Mouse (Mus musculus) forebrain, embryonic 15.5 days (tissue): ENCODE data around the gene BC049352. TPM values are rescaled to one million over a fixed set of nuclear protein-coding genes. Genes with fewer than 3 reads are reported as not detected.

Source experiments
- ATAC-seq: fragments of 200-750 bp; cut with Nextera tagmentation; replicated peaks from 2 replicates; pipeline ENCODE4 v1.8.0; 2017; ENCODE audit warnings: mild to moderate bottlenecking, moderate TSS enrichment, moderate library complexity
- H3K27ac ChIP-seq: fragments of 300-500 bp; sonication (generic); replicated peaks from 2 replicates; pipeline ENCODE4 v1.5.1; 2015; ENCODE audit warnings: mild to moderate bottlenecking, inconsistent platforms
- H3K27me3 ChIP-seq: fragments of 300-500 bp; sonication (generic); 2 replicates; pipeline ENCODE4 v1.6.1; 2015; ENCODE audit warnings: inconsistent platforms
- H3K36me3 ChIP-seq: fragments of 300-500 bp; sonication (generic); 2 replicates; pipeline ENCODE4 v1.6.1; 2015; ENCODE audit warnings: mild to moderate bottlenecking, inconsistent platforms
- H3K4me1 ChIP-seq: fragments of 300-500 bp; sonication (generic); 2 replicates; pipeline ENCODE4 v1.6.1; 2015; ENCODE audit warnings: inconsistent platforms
- H3K4me2 ChIP-seq: fragments of 300-500 bp; sonication (generic); replicated peaks from 2 replicates; pipeline ENCODE4 v1.6.1; 2015; ENCODE audit warnings: mild to moderate bottlenecking, inconsistent platforms
- H3K4me3 ChIP-seq: fragments of 300-500 bp; sonication (generic); 2 replicates; pipeline ENCODE4 v1.5.1; 2015; ENCODE audit warnings: mild to moderate bottlenecking, inconsistent platforms
- H3K9ac ChIP-seq: fragments of 300-500 bp; sonication (generic); replicated peaks from 2 replicates; pipeline ENCODE4 v1.6.1; 2015; ENCODE audit warnings: mild to moderate bottlenecking, inconsistent platforms
- H3K9me3 ChIP-seq: fragments of 300-500 bp; sonication (generic); 2 replicates; pipeline ENCODE4 v1.6.1; 2016; ENCODE audit warnings: inconsistent platforms
- WGBS: fragments of 180-500 bp; shearing (Covaris S2); methylation state at CpG from one replicate; pipeline ENCODE4 v1.1.7; 2015; ENCODE audit warnings: mixed read lengths; 5-methylcytosine and 5-hydroxymethylcytosine counted together
- polyA plus RNA-seq: library from polyadenylated mRNA; unstranded; fragments of >200 nt; fragmentation: Nextera tagmentation; extraction: Ambion mirVana; gene quantifications from 2 replicates; pipeline ENCODE4 v1.2.1, GENCODE M21; 2015

BC049352 gene
- polyA plus RNA-seq, 1 experiment from 2014 or later = not detected

DNA sequence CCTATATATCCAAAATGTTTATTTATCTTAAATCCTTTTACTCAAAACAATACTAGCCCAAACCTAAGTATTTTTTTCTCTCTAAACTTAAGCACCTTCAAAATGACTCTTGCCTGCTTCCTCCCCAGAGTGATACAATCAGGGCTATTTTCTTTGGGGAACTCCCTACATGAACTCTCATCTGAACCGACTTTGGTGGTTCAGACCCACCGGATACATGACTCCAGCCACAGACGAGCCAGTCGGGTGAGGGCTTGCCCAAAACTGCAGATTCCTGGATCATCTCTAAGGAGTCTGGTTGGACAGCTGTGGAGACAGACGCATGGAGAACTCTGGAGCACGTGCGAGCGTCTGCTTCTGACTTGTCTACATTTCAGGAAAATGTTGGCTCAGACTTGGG is 47.6 kb downstream of the BC049352 start:
- Histone ChIP-seq H3K36me3 (no peaks in the 10 kb centered on the region), H3K4me3 (no peak overlapping the region), H3K27ac (no peak overlapping the region), H3K4me2 (no peak overlapping the region), H3K4me1 (no peaks in the 10 kb centered on the region), H3K27me3 (no peaks in the 10 kb centered on the region), H3K9me3 (no peaks in the 10 kb centered on the region), H3K9ac (no peak overlapping the region)
- 79% methylated on average over 8 of the region's 8 CpGs for WGBS
- no peak for ATAC-seq

DNA sequence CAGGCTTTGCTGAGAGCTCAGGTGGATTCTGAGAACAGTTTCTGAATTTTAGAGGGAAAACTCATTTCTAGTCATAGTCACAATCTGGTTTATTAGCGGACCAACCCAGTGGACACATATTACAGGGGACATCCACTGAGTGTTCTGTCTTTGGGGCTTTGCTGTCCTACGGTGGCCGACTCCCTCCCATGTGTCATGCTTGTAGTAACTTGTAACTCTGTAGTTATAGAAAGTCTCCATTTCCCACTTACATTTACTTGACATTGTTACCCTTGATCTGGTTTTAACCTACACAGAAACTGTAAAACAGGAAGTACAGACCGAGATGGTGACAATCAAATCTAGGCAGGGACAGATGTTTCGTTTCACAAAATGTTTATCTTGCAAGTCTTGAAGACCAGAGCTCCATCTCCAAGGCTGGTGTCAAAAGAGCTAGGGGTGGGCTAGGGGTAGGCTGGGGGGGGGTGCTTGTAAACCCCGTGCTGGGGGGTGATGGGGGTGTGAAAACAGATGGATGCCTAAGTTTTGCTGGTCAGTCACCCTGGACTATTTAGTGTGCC is 53.9 kb downstream of the BC049352 start:
- Histone ChIP-seq H3K27ac (no peak overlapping the region), H3K9me3 (no peaks in the 10 kb centered on the region), H3K4me2 (no peak overlapping the region), H3K4me1 (no peaks in the 10 kb centered on the region), H3K36me3 (no peaks in the 10 kb centered on the region), H3K4me3 (no peak overlapping the region), H3K9ac (no peak overlapping the region), H3K27me3 (no peaks in the 10 kb centered on the region)
- ATAC-seq = no peak
- WGBS = 91% methylated on average over 6 of the region's 6 CpGs

DNA sequence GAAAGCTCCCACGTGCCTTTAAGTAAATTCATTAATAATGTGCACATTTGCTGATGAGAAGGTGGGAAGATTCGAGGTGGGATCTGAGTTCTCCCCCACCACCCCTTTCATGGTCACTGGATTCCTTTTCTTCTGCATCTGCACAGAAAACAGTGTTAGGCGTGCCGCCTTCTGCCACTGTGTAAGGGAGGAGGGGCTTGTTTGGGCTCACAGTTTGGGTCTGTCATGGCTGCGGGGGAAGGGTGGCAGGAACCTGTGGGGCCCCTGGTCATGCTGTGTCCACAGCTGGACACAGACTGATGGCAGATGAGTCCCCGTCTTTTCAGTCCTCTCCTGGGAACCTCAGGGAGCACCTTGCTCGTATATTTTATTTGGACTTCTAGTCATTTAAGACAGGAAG is 54.9 kb downstream of the BC049352 start:
- ATAC-seq = no peak
- 46% methylated on average over 7 of the region's 7 CpGs for WGBS
- no peak overlapping the region for H3K4me2 ChIP-seq
- H3K9me3 ChIP-seq = no peaks in the 10 kb centered on the region
- H3K9ac ChIP-seq = no peak overlapping the region
- H3K4me3 ChIP-seq = no peak overlapping the region
- no peaks in the 10 kb centered on the region for H3K27me3 ChIP-seq
- H3K27ac ChIP-seq = no peak overlapping the region
- no peaks in the 10 kb centered on the region for H3K4me1 ChIP-seq
- no peaks in the 10 kb centered on the region for H3K36me3 ChIP-seq

DNA sequence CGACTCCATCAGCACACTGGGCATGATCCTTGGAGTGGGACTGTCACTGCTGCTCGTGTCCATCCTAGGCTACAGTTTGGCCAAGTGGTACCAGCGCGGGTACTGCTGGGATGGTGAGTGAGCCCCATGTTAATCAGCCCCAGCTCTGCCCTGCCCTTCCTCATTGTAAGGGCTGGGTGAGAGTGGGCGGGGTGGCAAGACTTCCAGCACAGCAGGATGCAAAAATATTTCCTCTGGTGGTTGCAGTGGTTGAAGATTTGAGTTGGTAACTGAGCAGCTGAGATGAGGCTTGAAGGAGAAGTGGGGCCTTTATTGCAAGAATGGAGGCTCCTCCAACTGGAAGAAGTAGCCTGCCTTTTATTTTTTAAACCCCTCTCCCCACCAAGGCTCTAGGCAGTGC is 59.6 kb downstream of the BC049352 start:
- WGBS = 79% methylated on average over 5 of the region's 5 CpGs
- no peak for ATAC-seq

DNA sequence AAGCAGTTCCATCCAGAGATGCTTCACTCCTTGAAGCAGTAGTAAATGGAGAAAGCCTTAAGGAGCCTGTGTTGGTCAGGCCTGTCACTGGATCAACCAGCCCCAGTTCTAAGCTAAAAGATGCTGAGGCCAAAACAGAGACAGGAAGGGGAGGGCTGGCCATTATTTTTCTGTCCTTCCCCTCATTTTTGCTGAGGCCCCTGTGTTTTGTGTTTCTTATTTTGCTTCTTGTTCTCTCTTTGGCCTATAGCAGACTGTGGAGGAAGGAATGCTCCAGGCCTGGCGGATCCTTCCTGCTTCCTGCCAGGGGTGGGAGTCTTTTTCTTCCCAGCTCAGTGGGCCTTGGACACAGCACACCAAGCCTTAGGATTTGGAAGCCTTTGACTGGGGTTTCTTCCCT is 63.6 kb downstream of the BC049352 start:
- Histone ChIP-seq H3K36me3 (no peaks in the 10 kb centered on the region), H3K9ac (no peak overlapping the region), H3K4me3 (no peak overlapping the region), H3K4me2 (no peak overlapping the region), H3K4me1 (no peaks in the 10 kb centered on the region), H3K27ac (no peak overlapping the region), H3K27me3 (no peaks in the 10 kb centered on the region), H3K9me3 (no peaks in the 10 kb centered on the region)
- 71% methylated on average over 1 of the region's 1 CpGs for WGBS
- ATAC-seq = no peak

More for the DNA sequence above, 59.6 kb downstream of the BC049352 start:
- H3K4me1 ChIP-seq = no peaks in the 10 kb centered on the region
- H3K4me3 ChIP-seq = no peak overlapping the region
- H3K27me3 ChIP-seq = no peaks in the 10 kb centered on the region
- no peak overlapping the region for H3K9ac ChIP-seq
- H3K9me3 ChIP-seq = no peaks in the 10 kb centered on the region
- H3K27ac ChIP-seq = no peak overlapping the region
- no peaks in the 10 kb centered on the region for H3K36me3 ChIP-seq
- H3K4me2 ChIP-seq = no peak overlapping the region

DNA sequence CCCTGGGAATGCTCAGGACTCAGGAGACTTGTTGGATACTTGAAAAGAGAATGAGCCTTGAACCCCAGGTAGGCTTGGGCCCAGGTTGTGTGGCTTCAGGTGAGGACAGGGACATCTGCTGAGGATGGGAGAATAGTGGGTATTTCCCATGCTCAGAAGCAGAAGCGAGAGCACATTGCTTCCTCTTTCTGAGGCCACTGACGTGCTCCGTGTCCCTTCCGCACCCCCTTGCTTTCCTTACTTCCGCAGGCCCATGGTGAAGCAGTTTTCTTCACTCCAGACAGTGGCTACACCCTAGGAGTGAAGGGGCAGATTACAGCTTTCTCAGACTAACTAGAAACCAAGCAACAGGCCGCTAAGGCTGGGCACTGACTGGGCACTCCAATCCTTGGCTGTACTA is 64.3 kb downstream of the BC049352 start:
- no peak for ATAC-seq
- no peak overlapping the region for H3K27ac ChIP-seq
- no peaks in the 10 kb centered on the region for H3K9me3 ChIP-seq
- H3K9ac ChIP-seq = no peak overlapping the region
- WGBS = 88% methylated on average over 6 of the region's 6 CpGs
- H3K36me3 ChIP-seq = no peaks in the 10 kb centered on the region
- no peak overlapping the region for H3K4me3 ChIP-seq
- no peaks in the 10 kb centered on the region for H3K27me3 ChIP-seq
- H3K4me2 ChIP-seq = no peak overlapping the region
- H3K4me1 ChIP-seq = no peaks in the 10 kb centered on the region

DNA sequence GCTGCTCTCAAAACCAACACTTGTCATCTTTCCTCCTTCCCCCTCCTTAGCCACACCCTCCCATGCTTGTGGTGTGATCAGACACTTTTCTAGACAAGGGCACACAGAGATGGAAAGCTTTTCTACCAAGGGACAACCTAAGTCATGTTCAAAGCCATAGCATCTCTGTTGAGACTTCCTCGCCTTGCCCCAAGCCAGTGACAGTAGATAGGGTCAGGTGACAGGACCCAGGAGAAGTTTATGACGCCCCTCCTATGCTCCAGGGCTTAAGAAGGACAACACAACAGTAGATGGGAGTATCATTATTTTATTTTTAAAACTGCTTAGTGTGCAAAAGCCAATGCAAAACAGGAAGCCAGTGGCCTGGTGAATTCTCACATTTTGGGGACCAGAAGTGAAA is 65.7 kb downstream of the BC049352 start:
- H3K27ac ChIP-seq = no peak overlapping the region
- ATAC-seq = no peak
- no peak overlapping the region for H3K9ac ChIP-seq
- no peaks in the 10 kb centered on the region for H3K4me1 ChIP-seq
- no peaks in the 10 kb centered on the region for H3K36me3 ChIP-seq
- H3K4me2 ChIP-seq = no peak overlapping the region
- 79% methylated on average over 2 of the region's 2 CpGs for WGBS
- no peaks in the 10 kb centered on the region for H3K27me3 ChIP-seq
- H3K4me3 ChIP-seq = no peak overlapping the region
- H3K9me3 ChIP-seq = no peaks in the 10 kb centered on the region

DNA sequence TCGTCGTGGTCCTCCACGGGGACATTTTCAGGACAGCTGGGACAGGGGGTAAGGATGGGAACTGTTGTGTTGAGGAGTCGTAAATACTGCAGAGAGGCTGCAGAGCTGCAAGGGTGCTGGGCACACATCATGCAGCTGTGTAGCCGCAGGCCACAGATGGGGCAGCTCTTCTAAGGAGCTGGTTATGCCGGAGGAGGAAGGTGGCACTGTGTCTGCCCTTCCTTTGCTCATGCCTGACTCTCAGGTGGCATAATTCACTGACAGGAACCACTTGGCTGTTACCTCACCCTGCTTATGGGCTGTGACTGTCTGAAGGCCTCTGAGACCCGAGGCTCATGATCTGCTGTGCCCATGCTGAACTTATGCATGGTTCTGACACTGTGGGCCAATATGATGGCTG is 68.5 kb downstream of the BC049352 start:
- no peaks in the 10 kb centered on the region for H3K4me1 ChIP-seq
- 90% methylated on average over 7 of the region's 7 CpGs for WGBS
- no peaks in the 10 kb centered on the region for H3K9me3 ChIP-seq
- H3K36me3 ChIP-seq = no peaks in the 10 kb centered on the region
- H3K4me2 ChIP-seq = no peak overlapping the region
- H3K4me3 ChIP-seq = no peak overlapping the region
- no peaks in the 10 kb centered on the region for H3K27me3 ChIP-seq
- no peak overlapping the region for H3K9ac ChIP-seq
- H3K27ac ChIP-seq = no peak overlapping the region
- ATAC-seq = no peak

DNA sequence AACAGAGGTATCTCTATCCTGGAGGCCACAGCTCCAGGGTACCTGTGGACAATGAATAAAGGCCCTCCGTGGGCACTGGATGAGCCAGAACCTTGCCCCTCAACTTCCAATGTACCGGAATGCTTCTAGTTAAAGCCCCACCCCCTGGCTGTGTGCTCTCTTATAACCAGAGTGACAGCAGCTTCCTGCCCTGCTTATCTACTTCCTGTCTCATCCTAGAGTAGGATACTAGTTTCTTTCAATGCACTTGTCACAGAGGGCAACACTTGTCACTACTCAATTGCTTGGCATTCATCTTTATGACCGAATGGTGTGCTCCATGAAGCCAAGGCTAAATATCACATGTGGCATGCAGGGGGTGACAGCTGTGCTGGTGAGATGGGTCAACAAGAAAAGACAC is 69.5 kb downstream of the BC049352 start:
- no peaks in the 10 kb centered on the region for H3K27me3 ChIP-seq
- no peaks in the 10 kb centered on the region for H3K4me1 ChIP-seq
- no peak overlapping the region for H3K27ac ChIP-seq
- no peaks in the 10 kb centered on the region for H3K9me3 ChIP-seq
- H3K36me3 ChIP-seq = no peaks in the 10 kb centered on the region
- 90% methylated on average over 3 of the region's 3 CpGs for WGBS
- no peak for ATAC-seq
- H3K9ac ChIP-seq = no peak overlapping the region
- no peak overlapping the region for H3K4me2 ChIP-seq
- no peak overlapping the region for H3K4me3 ChIP-seq

DNA sequence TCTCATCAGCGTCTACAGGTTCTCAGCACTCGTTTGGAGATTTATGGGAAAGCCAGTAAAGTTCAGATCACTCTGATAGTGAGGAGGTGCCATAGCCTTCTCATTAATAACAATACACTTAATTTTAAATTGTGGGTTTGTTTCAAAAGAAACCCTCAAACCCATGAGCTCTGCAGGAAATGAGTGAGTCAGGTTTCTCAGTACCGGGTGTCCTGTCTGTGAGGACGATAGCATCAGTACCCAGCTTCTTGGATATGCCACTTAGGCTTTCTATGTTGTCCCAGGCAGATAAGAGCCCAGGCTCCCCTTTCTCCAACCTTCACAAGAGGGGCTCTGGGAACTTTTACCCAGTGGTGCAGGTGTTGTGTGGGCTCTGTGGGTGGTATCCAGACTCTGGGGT is 70.2 kb downstream of the BC049352 start:
- Histone ChIP-seq H3K4me3 (no peak overlapping the region), H3K9me3 (no peaks in the 10 kb centered on the region), H3K9ac (no peak overlapping the region), H3K36me3 (no peaks in the 10 kb centered on the region), H3K27me3 (no peaks in the 10 kb centered on the region), H3K4me1 (no peaks in the 10 kb centered on the region), H3K4me2 (no peak overlapping the region), H3K27ac (no peak overlapping the region)
- WGBS = 78% methylated on average over 4 of the region's 4 CpGs
- no peak for ATAC-seq

DNA sequence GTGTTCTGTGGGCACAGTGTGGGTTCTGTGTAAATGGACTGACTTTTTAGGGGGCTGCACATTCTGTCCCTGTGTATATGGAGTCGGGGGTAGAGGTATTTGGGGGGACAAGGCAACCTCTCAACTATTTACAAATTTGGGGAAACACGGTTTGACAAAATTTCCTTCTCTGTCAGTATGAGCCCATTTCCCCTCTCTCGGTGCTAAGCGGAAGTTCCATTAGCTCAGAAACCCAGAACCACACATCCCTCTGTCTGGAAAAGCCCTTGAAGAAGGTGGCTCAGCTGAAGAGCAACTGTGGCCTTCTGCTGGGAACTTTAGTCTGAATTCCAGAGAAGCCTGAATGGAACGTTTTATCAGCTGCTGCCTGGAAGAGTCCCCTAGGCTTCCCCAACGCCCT is 70.6 kb downstream of the BC049352 start:
- WGBS = 81% methylated on average over 6 of the region's 6 CpGs
- Histone ChIP-seq H3K4me1 (no peaks in the 10 kb centered on the region), H3K27me3 (no peaks in the 10 kb centered on the region), H3K9ac (no peak overlapping the region), H3K36me3 (no peaks in the 10 kb centered on the region), H3K27ac (no peak overlapping the region), H3K4me2 (no peak overlapping the region), H3K9me3 (no peaks in the 10 kb centered on the region), H3K4me3 (no peak overlapping the region)
- no peak for ATAC-seq

DNA sequence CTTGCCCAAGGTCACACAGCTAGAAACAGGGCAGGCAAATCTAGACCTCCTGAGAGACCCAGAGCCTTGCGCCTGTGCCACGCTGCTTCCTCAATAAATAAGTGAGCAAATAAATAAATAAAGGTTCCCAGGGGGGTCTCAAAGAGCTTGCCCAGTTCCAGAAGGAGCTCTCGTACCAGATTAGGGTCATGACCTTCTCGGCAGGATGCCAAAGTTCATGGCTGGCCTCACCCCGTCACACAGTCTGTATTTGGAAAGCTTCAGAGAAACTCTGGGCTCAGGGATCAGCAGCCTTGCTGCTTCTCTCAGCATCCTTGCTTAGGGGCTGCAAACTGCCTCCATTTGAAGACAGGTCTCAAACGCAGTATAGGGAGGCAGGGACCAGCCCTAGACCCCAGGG is 72.2 kb downstream of the BC049352 start:
- no peak overlapping the region for H3K27ac ChIP-seq
- H3K27me3 ChIP-seq = no peaks in the 10 kb centered on the region
- ATAC-seq = no peak
- H3K4me1 ChIP-seq = no peaks in the 10 kb centered on the region
- H3K4me3 ChIP-seq = no peak overlapping the region
- no peak overlapping the region for H3K9ac ChIP-seq
- H3K36me3 ChIP-seq = no peaks in the 10 kb centered on the region
- no peak overlapping the region for H3K4me2 ChIP-seq
- H3K9me3 ChIP-seq = no peaks in the 10 kb centered on the region
- WGBS = 47% methylated on average over 6 of the region's 6 CpGs

DNA sequence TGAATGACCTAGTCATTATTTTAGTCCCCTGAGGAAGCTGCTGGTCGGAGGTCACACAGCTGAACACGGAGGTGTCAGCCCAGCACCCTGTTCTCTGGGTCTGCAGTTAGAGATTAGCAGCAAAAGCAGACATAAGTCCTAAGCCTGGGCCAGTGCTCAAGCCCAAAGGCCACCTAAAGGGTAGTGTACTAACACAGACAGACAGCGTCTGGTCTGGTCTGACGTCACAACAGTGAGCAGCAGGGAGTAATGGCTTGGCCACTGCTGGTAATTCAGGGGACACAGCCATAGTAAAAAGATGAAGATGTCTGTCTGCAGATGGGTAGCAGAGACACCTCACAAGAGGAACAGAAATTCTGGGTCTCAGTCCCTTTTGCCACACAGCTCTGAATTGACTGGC is 72.8 kb downstream of the BC049352 start:
- H3K4me3 ChIP-seq = no peak overlapping the region
- H3K9ac ChIP-seq = no peak overlapping the region
- no peaks in the 10 kb centered on the region for H3K27me3 ChIP-seq
- H3K36me3 ChIP-seq = no peaks in the 10 kb centered on the region
- H3K9me3 ChIP-seq = no peaks in the 10 kb centered on the region
- ATAC-seq = no peak
- no peak overlapping the region for H3K4me2 ChIP-seq
- H3K4me1 ChIP-seq = no peaks in the 10 kb centered on the region
- no peak overlapping the region for H3K27ac ChIP-seq
- 71% methylated on average over 4 of the region's 4 CpGs for WGBS
